Mouse (Mus musculus) embryo, embryonic 11 days (tissue): ENCODE measurements around the gene Kcns3.

Experiments used
- DNase-seq: peaks from one replicate; pipeline ENCODE4 v3.0.0-alpha.2; 2015

The Kcns3 gene

GRCm38 (mm10) chr12:11151015-11151414 is at the start of gene Kcns3:
Gene Kcns3, minus strand, starts transcription at chr12:11151056.
- DNase-seq = no peak

- no peak for DNase-seq
Measured at GRCm38 (mm10) chr12:11198551-11198950, 47.7 kb upstream of the Kcns3 start.

- DNase-seq = no peak
Measured at GRCm38 (mm10) chr12:11198026-11198425, 47.2 kb upstream of the Kcns3 start.

DNA sequence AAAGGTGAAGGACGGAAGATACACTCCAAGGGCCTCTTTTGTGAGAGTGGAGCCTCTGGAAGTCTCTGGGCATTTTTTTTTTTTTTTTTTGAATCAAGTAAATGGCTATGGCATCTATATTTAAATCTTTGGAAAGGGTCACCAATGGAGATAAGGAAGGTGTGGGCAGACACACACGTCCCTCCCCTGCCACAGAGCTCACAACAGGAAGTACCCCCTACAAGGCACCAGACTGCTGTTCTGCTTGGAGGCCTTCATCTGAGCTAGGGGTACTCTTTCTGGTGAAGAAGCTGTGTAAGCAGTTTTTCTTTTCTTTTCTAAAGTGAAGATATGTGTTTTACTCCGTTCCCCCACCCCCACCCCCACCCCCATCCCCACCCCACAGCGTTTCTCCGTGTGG is 46.0 kb upstream of the Kcns3 start:
- DNase-seq = no peak

DNA sequence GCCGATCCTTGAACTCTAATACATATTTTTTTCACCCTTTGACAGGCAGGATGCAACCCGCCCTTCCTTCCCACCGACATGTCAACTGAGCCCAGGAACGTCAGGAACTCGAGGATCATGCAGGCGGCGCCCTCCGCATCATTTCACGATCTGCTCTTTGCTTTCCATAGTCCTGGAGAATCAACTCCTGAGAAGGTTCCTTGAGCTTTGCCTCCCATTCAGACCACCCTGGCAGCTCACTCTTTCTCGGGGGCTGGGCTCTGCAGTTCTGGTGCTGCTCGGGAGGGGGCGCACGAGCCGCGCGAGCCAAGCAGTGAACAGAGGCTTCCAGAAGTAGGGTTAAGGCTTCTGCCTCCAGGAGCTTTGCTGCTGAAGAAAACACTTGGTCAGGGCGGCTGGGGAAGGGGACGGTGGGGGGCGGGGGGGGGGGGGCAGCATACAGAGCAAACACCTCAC is 45.3 kb upstream of the Kcns3 start:
- DNase-seq = peak; percentile 71

GRCm38 (mm10) chr12:11195031-11195430 is 44.2 kb upstream of the Kcns3 start:
- DNase-seq = no peak

- DNase-seq = peak; percentile 92
Measured at GRCm38 (mm10) chr12:11178486-11179154, 27.8 kb upstream of the Kcns3 start.

GRCm38 (mm10) chr12:11177408-11178394 is 26.8 kb upstream of the Kcns3 start:
- DNase-seq = peak; percentile 27

DNA sequence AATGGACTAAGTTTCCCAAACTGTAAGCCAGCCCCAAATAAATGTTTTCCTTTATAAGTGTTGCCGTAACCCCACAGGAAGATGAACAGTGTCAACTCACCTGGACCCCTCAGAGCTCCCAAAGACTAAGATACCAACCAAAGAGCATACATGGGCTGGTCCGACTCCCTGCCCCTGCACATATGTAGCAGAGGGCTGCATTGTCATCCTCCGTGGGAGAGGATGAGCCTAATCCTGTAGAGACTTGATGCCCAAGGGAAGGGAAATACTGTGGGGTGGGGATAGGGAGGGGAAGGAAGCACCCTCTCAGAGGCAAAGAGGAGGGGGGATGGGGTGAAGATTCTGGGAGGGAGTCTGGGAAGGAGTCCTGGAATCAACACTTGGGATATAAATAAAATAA is 7.8 kb upstream of the Kcns3 start:
- DNase-seq = no peak

GRCm38 (mm10) chr12:11155123-11155522 is 4.3 kb upstream of the Kcns3 start:
- DNase-seq = no peak

- no peak for DNase-seq
Measured at GRCm38 (mm10) chr12:11153587-11153986, 2.7 kb upstream of the Kcns3 start.

- peak; percentile 58 for DNase-seq
Measured at GRCm38 (mm10) chr12:11150192-11150935, 492 bp downstream of the Kcns3 start.

GRCm38 (mm10) chr12:11149421-11150191 is 1.2 kb downstream of the Kcns3 start:
- peak; percentile 72 for DNase-seq

DNA sequence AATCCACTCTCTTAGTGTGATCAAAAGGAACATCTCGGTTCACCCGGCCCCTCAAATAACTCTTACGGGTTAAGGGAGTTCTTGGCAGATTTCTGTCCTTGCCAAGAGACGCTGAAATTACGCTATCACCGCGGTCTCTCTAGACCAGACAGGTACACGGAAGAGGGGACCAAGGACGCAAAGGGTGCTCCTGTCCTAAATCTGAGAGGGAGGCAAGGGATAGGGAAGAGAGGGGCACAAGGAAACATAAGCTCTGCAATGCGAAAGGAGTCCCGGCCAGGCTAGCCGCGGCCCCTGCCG is 1.8 kb downstream of the Kcns3 start:
- DNase-seq = peak; percentile 3

- DNase-seq = no peak
Measured at GRCm38 (mm10) chr12:11144894-11145293, 6.0 kb downstream of the Kcns3 start.

- no peak for DNase-seq
Measured at GRCm38 (mm10) chr12:11132418-11132817, 18.4 kb downstream of the Kcns3 start.

- DNase-seq = no peak
Measured at GRCm38 (mm10) chr12:11129188-11129587, 21.7 kb downstream of the Kcns3 start.

DNA sequence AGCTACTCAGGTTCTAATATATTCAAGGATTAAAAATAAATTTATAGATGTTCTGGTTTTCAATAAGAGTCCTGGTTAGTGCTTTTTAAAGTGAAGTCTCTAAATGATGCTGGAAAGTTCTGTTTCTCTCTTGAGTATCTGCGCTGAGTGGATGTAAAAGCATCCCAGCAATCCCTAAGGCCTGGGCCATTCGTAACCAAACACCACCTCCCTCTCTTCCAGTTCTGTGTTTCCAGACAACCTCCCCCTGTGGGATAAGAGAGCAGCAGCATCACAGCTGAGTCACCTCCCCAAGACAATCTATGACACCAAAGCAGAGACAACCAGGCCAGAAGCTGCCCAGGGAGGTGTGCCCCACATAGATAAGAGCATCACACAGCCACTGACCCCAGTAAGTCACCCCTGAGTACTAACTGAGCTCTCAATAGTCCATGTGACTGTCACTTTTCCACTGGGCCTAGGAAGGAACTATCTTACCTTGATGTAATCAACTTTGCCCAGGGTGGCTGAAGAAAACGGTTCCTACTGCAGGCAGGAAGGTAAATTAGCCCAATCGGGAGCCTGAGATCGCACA is 24.6 kb downstream of the Kcns3 start:
- no peak for DNase-seq

DNA sequence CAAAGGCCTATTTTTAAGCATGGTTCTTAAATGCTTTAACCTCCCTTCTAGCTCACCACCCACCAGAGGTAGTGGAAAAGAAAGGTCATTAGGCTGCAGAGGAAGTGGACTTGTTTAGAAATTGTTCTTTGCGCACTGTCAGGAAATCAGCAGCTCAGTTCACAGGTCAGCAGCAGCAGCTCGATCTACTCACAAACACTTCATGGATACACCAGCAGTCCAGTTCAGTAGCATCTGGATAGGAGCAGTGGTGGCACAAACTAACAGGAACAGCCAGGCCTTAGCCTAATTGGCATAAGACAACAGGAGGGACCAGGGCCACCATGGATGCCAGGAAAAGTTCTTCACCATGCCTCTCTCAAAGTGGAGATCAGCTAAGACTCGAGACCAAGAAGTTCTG is 49.3 kb downstream of the Kcns3 start:
- no peak for DNase-seq

- no peak for DNase-seq
Measured at GRCm38 (mm10) chr12:11088626-11089372, 62.1 kb downstream of the Kcns3 start.

- DNase-seq = no peak
Measured at GRCm38 (mm10) chr12:11086866-11087265, 64.0 kb downstream of the Kcns3 start.
